Mouse (Mus musculus) kidney, postnatal 0 days (tissue): ENCODE data around the gene Limch1. TPM values are rescaled to one million over a fixed set of nuclear protein-coding genes. Genes with fewer than 3 reads are reported as not detected.

Experiments used
- ATAC-seq: fragments of 200-750 bp; cut with Nextera tagmentation; replicated peaks from 2 replicates; pipeline ENCODE4 v1.8.0; 2017; ENCODE audit warnings: low read depth, moderate number of reproducible peaks, moderate TSS enrichment, moderate library complexity; ENCODE audit not compliant: low FRiP score
- DNase-seq: peaks from one replicate; pipeline ENCODE4 v3.0.0-alpha.2; 2016; ENCODE audit warnings: low spot score
- H3K27ac ChIP-seq: fragments of 300-500 bp; sonication (generic); 2 replicates; pipeline ENCODE4 v1.5.1; 2014; ENCODE audit warnings: mild to moderate bottlenecking
- H3K27me3 ChIP-seq: fragments of 300-500 bp; sonication (generic); 2 replicates; pipeline ENCODE4 v1.6.1; 2014; ENCODE audit warnings: low read length, mixed read lengths; ENCODE audit not compliant: insufficient read depth
- H3K36me3 ChIP-seq: fragments of 300-500 bp; sonication (generic); 2 replicates; pipeline ENCODE4 v1.6.1; 2014; ENCODE audit warnings: low read length, mixed read lengths; ENCODE audit not compliant: insufficient read depth
- H3K4me1 ChIP-seq: fragments of 300-500 bp; sonication (generic); replicated peaks from 2 replicates; pipeline ENCODE4 v1.6.1; 2014; ENCODE audit warnings: antibody characterized with exemption, low read length, mixed read lengths; ENCODE audit not compliant: insufficient read depth
- H3K4me2 ChIP-seq: fragments of 300-500 bp; sonication (generic); 2 replicates; pipeline ENCODE4 v1.6.1; 2014; ENCODE audit warnings: mild to moderate bottlenecking, low read length, moderate library complexity, mixed read lengths
- H3K4me3 ChIP-seq: fragments of 300-500 bp; sonication (generic); replicated peaks from 2 replicates; pipeline ENCODE4 v1.5.1; 2014; ENCODE audit warnings: low read depth, low read length
- H3K9ac ChIP-seq: fragments of 300-500 bp; sonication (generic); 2 replicates; pipeline ENCODE4 v1.6.1; 2014; ENCODE audit warnings: low read depth, low read length
- H3K9me3 ChIP-seq: fragments of 300-500 bp; sonication (generic); replicated peaks from 2 replicates; pipeline ENCODE4 v1.6.1; 2016; ENCODE audit warnings: low read length, inconsistent platforms, mixed read lengths
- CTCF ChIP-seq: IDR thresholded peaks from 2 replicates; pipeline ENCODE4 v1.5.1; 2016; ENCODE audit warnings: antibody characterized with exemption, low read depth, mild to moderate bottlenecking, moderate library complexity
- WGBS: fragments of 180-500 bp; shearing (Covaris S2); extraction: QIAGEN DNeasy Blood & Tissue Kit; methylation state at CpG from one replicate; pipeline ENCODE4 v1.1.7; 2014; 5-methylcytosine and 5-hydroxymethylcytosine counted together
- microRNA-seq: library from miRNA; unstranded; fragments of <30 nt; microRNA quantifications from one replicate; pipeline ENCODE4, GENCODE M21; 2016
- polyA plus RNA-seq: library from polyadenylated mRNA; unstranded; fragments of >200 nt; fragmentation: Nextera tagmentation; extraction: Ambion mirVana; gene quantifications from 2 replicates; pipeline ENCODE4 v1.2.1, GENCODE M21; 2015

Limch1 gene
- polyA plus RNA-seq, 1 experiment from 2014 or later, result 34.1 TPM

- no peak overlapping the region for H3K27ac ChIP-seq
Observed at GRCm38 (mm10) chr5:67103016-67103415, 357.4 kb downstream of the Limch1 start.

DNA sequence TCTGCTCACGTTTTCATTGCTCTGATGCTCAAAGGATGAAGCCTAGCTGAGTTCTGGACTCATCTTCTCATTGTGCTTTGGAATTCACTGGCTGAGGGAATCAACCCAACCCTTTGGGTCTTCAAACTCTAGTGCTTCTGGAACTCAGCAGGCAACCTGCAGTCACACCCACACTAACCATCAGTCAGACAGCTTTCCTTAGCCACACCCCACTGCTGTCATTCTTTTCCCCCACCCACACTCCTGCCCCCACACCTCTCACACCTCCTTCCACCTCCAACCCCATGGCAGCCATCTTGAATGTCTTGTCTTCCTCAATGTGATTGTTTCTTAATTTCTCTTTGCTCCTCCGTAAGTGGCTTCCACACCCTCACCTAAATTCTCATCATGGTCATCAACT is 360.6 kb downstream of the Limch1 start:
- H3K4me3 ChIP-seq, result no peak overlapping the region
- 81% methylated on average over 2 of the region's 2 CpGs for WGBS
- H3K27me3 ChIP-seq, result peaks cover 34% of the 10 kb centered on the region
- no peak for TF ChIP-seq CTCF
- ATAC-seq (no peak), DNase-seq (no peak)
- H3K27ac ChIP-seq, result no peak overlapping the region
- H3K9me3 ChIP-seq, result no peaks in the 10 kb centered on the region
- H3K36me3 ChIP-seq, result no peaks in the 10 kb centered on the region
- H3K9ac ChIP-seq, result no peak overlapping the region
- H3K4me1 ChIP-seq, result no peaks in the 10 kb centered on the region
- no peak overlapping the region for H3K4me2 ChIP-seq

More at GRCm38 (mm10) chr5:67103016-67103415, 357.4 kb downstream of the Limch1 start:
- peaks cover 67% of the 10 kb centered on the region for H3K27me3 ChIP-seq
- H3K36me3 ChIP-seq, result no peaks in the 10 kb centered on the region
- DNase-seq (no peak), ATAC-seq (no peak)
- H3K4me2 ChIP-seq, result no peak overlapping the region
- no peaks in the 10 kb centered on the region for H3K9me3 ChIP-seq
- no peak for TF ChIP-seq CTCF
- no peaks in the 10 kb centered on the region for H3K4me1 ChIP-seq
- H3K9ac ChIP-seq, result no peak overlapping the region
- WGBS, result 10% methylated on average over 3 of the region's 3 CpGs
- H3K4me3 ChIP-seq, result no peak overlapping the region

Small RNA genes within 50 kb of the gene (microRNA-seq; reads per million reads assigned to microRNA genes)
- not detected for gene Gm23841

Other genes starting within 250 kb of the Limch1 start
- 47.0 and 52.7 TPM in 2 replicates for gene Apbb2, start 127.0 kb upstream of the Limch1 start, polyA plus RNA-seq
- 51.3 and 63.3 TPM in 2 replicates for gene Uchl1, start 69.7 kb upstream of the Limch1 start, polyA plus RNA-seq